Mouse (Mus musculus) C2C12 (cell line): ENCODE measurements around the gene Utp14a.

Experiments used
- CTCF ChIP-seq: IDR thresholded peaks from one replicate; pipeline ENCODE4 v1.5.1; 2011; ENCODE audit not compliant: control insufficient read depth, insufficient read depth, insufficient read length
- MAX ChIP-seq: IDR thresholded peaks from one replicate; pipeline ENCODE4 v1.6.1; 2011; ENCODE audit warnings: mild to moderate bottlenecking, control low read depth

GRCm38 (mm10) chrX:48305356-48305755, 48.7 kb downstream of the Utp14a start:
- TF ChIP-seq CTCF, result no peak
- TF ChIP-seq MAX, result no peak
